Mouse (Mus musculus): ENCODE measurements around the gene Rps2. TPM values are rescaled to one million over a fixed set of nuclear protein-coding genes. Genes with fewer than 3 reads are reported as not detected.

Rps2 gene
- polyA plus RNA-seq, 1 experiment from 2014 or later, result 856 TPM

DNA sequence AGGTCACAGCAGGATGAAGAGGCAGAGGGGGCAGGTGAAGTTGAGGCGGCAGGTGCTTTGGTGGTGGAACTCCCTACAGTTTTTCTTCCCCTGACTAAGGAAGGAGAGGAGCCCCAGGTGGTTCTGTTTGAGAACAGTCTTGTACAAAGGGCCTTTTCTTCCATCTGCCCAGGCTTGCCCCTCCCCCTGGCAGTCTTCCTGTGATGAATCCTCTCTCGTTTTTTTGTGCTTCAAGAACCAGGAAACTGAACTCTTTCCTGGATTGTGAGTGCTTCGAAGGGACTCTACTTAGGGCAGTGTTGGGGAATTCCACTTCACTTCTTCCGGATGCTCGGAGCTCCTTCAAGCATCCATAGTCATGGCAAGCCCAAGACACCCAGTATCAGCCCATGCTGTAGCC lies 19.9 kb upstream of the Rps2 start:
- ATAC-seq (no peak), DNase-seq (no peak)
- peaks cover 18% of the 10 kb centered on the region for H3K4me1 ChIP-seq (ENCODE audit: insufficient read depth)
- H3K27me3 ChIP-seq (ENCODE audit: insufficient read depth, low read length), result no peaks in the 10 kb centered on the region
- H3K4me2 ChIP-seq (ENCODE audit: low read depth, low read length), result no peak overlapping the region
- no peak overlapping the region for H3K4me3 ChIP-seq (ENCODE audit: low read depth, low read length)
- H3K9me3 ChIP-seq (ENCODE audit: low read length), result no peaks in the 10 kb centered on the region
- H3K9ac ChIP-seq (replicated peaks), result no peak overlapping the region
- H3K36me3 ChIP-seq (replicated peaks; ENCODE audit: insufficient read depth, low read length), result peaks cover 33% of the 10 kb centered on the region
- TF ChIP-seq CTCF (IDR thresholded peaks at IDR 0.05; ENCODE audit: low read depth) (no peak), EP300 (IDR thresholded peaks at IDR 0.05; ENCODE audit: low read depth) (no peak)
- 32% methylated on average over 5 of the region's 5 CpGs for WGBS (ENCODE audit: insufficient replicate concordance)
- no peak overlapping the region for H3K27ac ChIP-seq (ENCODE audit: low read depth)

DNA sequence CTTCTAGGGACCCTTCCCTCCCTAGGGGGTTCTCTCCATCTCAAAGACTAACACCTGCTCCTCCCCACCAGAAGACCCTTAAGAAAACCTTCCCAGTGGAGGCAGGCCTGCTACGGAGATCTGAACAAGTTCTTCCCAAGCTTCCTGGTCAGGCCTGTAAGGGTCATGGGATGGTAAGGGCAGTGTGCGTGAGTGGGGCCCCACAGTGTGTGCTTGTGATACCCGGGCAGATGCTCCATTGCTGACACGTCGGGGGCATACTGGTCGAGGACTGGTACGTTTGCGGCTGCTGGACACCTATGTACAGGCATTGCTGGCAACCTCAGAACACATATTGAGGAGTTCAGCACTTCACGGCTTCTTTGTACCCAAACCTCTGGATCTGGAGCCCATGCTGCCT lies 19.2 kb upstream of the Rps2 start:
- TF ChIP-seq EP300 (IDR thresholded peaks at IDR 0.05; ENCODE audit: low read depth) (no peak), CTCF (IDR thresholded peaks at IDR 0.05; ENCODE audit: low read depth) (no peak)
- Histone ChIP-seq H3K27ac (ENCODE audit: low read depth) (no peak overlapping the region), H3K36me3 (replicated peaks; ENCODE audit: insufficient read depth, low read length) (peaks cover 30% of the 10 kb centered on the region), H3K4me3 (ENCODE audit: low read depth, low read length) (no peak overlapping the region), H3K27me3 (ENCODE audit: insufficient read depth, low read length) (no peaks in the 10 kb centered on the region), H3K9me3 (ENCODE audit: low read length) (no peaks in the 10 kb centered on the region), H3K4me1 (ENCODE audit: insufficient read depth) (peaks cover 18% of the 10 kb centered on the region), H3K4me2 (ENCODE audit: low read depth, low read length) (no peak overlapping the region), H3K9ac (replicated peaks) (no peak overlapping the region)
- no peak for ATAC-seq
- 71% methylated on average over 9 of the region's 9 CpGs for WGBS (ENCODE audit: insufficient replicate concordance)
- DNase-seq, result no peak

DNA sequence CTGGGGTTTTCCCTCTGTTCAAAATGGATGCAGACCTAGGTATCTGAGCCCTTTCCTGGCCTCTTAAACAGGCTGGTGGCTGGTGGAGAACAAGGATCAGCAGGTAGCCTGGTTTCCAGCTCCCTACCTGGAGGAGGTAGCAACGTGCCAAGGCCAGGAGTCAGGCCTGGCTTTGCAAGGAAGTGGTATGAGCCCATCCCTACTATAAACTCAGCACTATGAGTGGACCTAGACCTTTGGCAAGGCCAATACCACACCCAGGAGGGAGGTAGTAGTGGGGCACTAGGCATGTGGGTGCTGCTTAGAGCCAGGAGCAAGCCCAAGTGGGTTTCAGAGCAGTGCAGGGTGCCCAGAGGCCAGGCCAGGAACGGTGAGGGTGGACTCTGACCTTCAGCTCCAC lies 18.4 kb upstream of the Rps2 start:
- TF ChIP-seq CTCF (IDR thresholded peaks at IDR 0.05; ENCODE audit: low read depth) (no peak), EP300 (IDR thresholded peaks at IDR 0.05; ENCODE audit: low read depth) (no peak)
- WGBS (ENCODE audit: insufficient replicate concordance), result 86% methylated on average over 2 of the region's 2 CpGs
- peaks cover 32% of the 10 kb centered on the region for H3K36me3 ChIP-seq (replicated peaks; ENCODE audit: insufficient read depth, low read length)
- no peak overlapping the region for H3K4me2 ChIP-seq (ENCODE audit: low read depth, low read length)
- no peaks in the 10 kb centered on the region for H3K27me3 ChIP-seq (ENCODE audit: insufficient read depth, low read length)
- DNase-seq (no peak), ATAC-seq (no peak)
- no peak overlapping the region for H3K4me3 ChIP-seq (ENCODE audit: low read depth, low read length)
- H3K27ac ChIP-seq (ENCODE audit: low read depth), result no peak overlapping the region
- H3K9me3 ChIP-seq (ENCODE audit: low read length), result no peaks in the 10 kb centered on the region
- peaks cover 18% of the 10 kb centered on the region for H3K4me1 ChIP-seq (ENCODE audit: insufficient read depth)
- H3K9ac ChIP-seq (replicated peaks), result no peak overlapping the region

DNA sequence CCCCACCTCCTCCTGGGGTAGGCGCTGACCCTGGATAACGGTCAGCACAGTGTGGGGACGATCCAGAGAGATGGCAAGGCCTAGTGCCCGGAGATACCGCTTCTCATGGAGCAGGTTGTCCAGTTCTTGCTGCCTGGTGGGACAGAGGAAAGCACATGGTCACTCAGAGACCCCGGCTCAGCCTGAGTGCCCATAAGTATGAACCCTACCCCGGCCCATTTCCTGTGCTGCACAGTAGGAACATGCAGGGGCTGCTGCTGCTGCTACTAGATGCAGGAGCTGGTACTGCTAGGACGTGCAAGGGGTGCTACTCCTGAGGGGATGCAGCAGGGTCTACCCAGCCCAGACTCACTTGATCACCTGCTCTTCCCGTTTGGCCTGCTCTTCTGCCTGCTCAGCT lies 16.7 kb upstream of the Rps2 start:
- WGBS (ENCODE audit: insufficient replicate concordance), result 86% methylated on average over 9 of the region's 9 CpGs
- TF ChIP-seq EP300 (IDR thresholded peaks at IDR 0.05; ENCODE audit: low read depth) (no peak), CTCF (IDR thresholded peaks at IDR 0.05; ENCODE audit: low read depth) (no peak)

DNA sequence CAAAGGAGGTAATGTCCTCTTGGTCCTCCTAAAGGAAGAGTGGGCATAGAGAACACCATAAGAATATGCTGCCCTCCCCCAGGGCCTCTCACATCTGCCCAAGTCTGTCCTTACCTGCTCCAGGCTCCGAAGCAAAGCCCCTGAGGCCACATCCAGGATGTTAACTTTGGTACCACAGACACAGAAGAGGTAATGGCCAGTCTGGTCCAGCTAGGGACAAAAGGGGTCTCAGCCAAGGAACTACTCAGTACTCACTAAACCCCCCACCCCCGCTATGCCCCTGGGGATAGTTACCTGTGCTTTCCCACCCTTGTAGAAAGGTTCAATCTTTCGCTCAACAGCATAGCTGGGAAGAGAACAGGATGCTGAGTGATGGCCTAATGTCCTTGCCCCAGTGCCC lies 12.1 kb upstream of the Rps2 start:
- WGBS (ENCODE audit: insufficient replicate concordance), result 93% methylated on average over 3 of the region's 3 CpGs
- Histone ChIP-seq H3K4me3 (ENCODE audit: low read depth, low read length) (no peak overlapping the region), H3K36me3 (replicated peaks; ENCODE audit: insufficient read depth, low read length) (peaks cover 28% of the 10 kb centered on the region), H3K4me2 (ENCODE audit: low read depth, low read length) (no peak overlapping the region), H3K4me1 (ENCODE audit: insufficient read depth) (peaks cover 14% of the 10 kb centered on the region), H3K9me3 (ENCODE audit: low read length) (no peaks in the 10 kb centered on the region), H3K27ac (ENCODE audit: low read depth) (no peak overlapping the region), H3K9ac (replicated peaks) (no peak overlapping the region), H3K27me3 (ENCODE audit: insufficient read depth, low read length) (no peaks in the 10 kb centered on the region)
- no peak for TF ChIP-seq CTCF (IDR thresholded peaks at IDR 0.05; ENCODE audit: low read depth)
- TF ChIP-seq EP300 (IDR thresholded peaks at IDR 0.05; ENCODE audit: low read depth), result no peak
- DNase-seq, result no peak
- no peak for ATAC-seq

More for the DNA sequence above, 16.7 kb upstream of the Rps2 start:
- Histone ChIP-seq H3K4me1 (ENCODE audit: insufficient read depth) (peaks cover 13% of the 10 kb centered on the region), H3K4me2 (ENCODE audit: low read depth, low read length) (no peak overlapping the region), H3K27me3 (ENCODE audit: insufficient read depth, low read length) (no peaks in the 10 kb centered on the region), H3K36me3 (replicated peaks; ENCODE audit: insufficient read depth, low read length) (peaks cover 39% of the 10 kb centered on the region), H3K27ac (ENCODE audit: low read depth) (no peak overlapping the region), H3K4me3 (ENCODE audit: low read depth, low read length) (no peak overlapping the region), H3K9ac (replicated peaks) (no peak overlapping the region), H3K9me3 (ENCODE audit: low read length) (no peaks in the 10 kb centered on the region)
- DNase-seq, result no peak
- no peak for ATAC-seq

DNA sequence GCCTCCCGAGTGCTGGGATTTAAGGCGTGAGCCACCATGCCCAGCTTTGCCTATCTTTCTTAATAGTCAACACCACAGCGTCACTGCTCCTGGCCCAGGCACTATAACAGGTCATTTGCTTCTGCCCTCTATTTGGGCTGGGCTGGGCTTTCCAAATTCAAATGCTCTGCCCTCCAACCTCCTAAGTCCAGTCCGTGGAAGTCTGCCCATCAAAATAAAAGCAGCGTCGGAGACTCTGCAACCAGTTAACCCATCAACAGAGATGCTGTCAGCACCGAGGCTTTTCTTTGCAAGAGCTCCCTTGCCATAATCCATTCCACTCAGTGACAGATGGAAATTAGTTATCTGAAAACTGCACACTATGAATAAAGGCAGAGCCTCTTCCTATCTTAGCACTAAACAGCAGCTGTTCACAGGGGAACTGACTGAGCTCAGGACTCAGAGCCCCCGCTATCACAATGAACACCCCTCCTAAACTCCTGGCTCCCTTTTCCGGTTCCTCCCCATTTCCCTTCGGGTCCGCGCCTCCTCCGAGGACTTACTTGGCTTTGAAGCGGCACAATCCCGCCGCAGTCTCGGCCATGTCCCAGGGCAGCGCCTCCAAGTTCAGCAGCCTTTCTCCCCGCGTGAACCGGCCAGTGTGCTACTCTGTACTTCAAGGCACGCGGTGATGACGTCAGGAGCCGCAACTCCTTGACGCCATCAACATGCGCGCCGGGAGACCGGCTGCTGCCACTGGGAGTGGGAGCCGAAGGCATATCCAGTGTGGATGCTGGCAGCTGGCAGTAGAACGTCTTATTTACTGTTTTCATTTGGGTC lies 10.7 kb upstream of the Rps2 start, which contains the start of gene Tbl3:
Tbl3 (minus strand) TSS at position 679 of the 819 bp plus-strand sequence.
- H3K4me1 ChIP-seq (ENCODE audit: insufficient read depth), result peaks cover 14% of the 10 kb centered on the region
- DNase-seq, result peak; percentile 95
- TF ChIP-seq EP300 (IDR thresholded peaks at IDR 0.05; ENCODE audit: low read depth), result peak; percentile 48; the same call in 1 of the 2 replicates
- TF ChIP-seq CTCF (IDR thresholded peaks at IDR 0.05; ENCODE audit: low read depth), result no peak
- 1% methylated on average over 32 of the region's 32 CpGs for WGBS (ENCODE audit: insufficient replicate concordance)
- peak within 1 kb of the TSS; percentile 93 for H3K27ac ChIP-seq (ENCODE audit: low read depth)
- H3K4me3 ChIP-seq (ENCODE audit: low read depth, low read length), result peak within 1 kb of the TSS; percentile 86
- peak; percentile 92 for ATAC-seq
- H3K36me3 ChIP-seq (replicated peaks; ENCODE audit: insufficient read depth, low read length), result peaks cover 16% of the 10 kb centered on the region; the same call in 1 of the 2 replicates
- H3K4me2 ChIP-seq (ENCODE audit: low read depth, low read length), result peak within 1 kb of the TSS; percentile 93
- H3K9me3 ChIP-seq (ENCODE audit: low read length), result no peaks in the 10 kb centered on the region
- H3K27me3 ChIP-seq (ENCODE audit: insufficient read depth, low read length), result no peaks in the 10 kb centered on the region
- H3K9ac ChIP-seq (replicated peaks), result peak within 1 kb of the TSS; percentile 82

Measured in liver, postnatal 0 days (tissue).